Mouse (Mus musculus): ENCODE measurements around the gene Cib4. TPM values are rescaled to one million over a fixed set of nuclear protein-coding genes. Genes with fewer than 3 reads are reported as not detected.

Cib4 gene
- polyA plus RNA-seq, 1 experiment from 2014 or later, result not detected

GRCm38 (mm10) chr5:30466315-30466714, 79.3 kb downstream of the Cib4 start:
- Histone ChIP-seq H3K27me3 (peaks cover 45% of the 10 kb centered on the region), H3K9ac (no peak overlapping the region), H3K27ac (no peak overlapping the region), H3K4me3 (replicated peaks) (peak overlapping the region; percentile 35), H3K4me1 (peaks cover 19% of the 10 kb centered on the region), H3K4me2 (peak overlapping the region; percentile 64), H3K9me3 (replicated peaks) (no peaks in the 10 kb centered on the region), H3K36me3 (no peaks in the 10 kb centered on the region)
- WGBS, result 38% methylated on average over 9 of the region's 9 CpGs
- no peak for ATAC-seq (replicated peaks; ENCODE audit: low FRiP score)

- Histone ChIP-seq H3K27me3 (peaks cover 48% of the 10 kb centered on the region), H3K4me1 (peaks cover 19% of the 10 kb centered on the region), H3K27ac (no peak within 1 kb of the TSS), H3K9ac (no peak within 1 kb of the TSS), H3K9me3 (replicated peaks) (no peaks in the 10 kb centered on the region), H3K4me2 (peak within 1 kb of the TSS; percentile 64), H3K4me3 (replicated peaks) (peak within 1 kb of the TSS; percentile 35), H3K36me3 (no peaks in the 10 kb centered on the region)
- ATAC-seq (replicated peaks; ENCODE audit: low FRiP score), result no peak; the same call in 1 of the 2 replicates
- WGBS, result 12% methylated on average over 21 of the region's 21 CpGs
Observed at GRCm38 (mm10) chr5:30465861-30466260, 79.8 kb downstream of the Cib4 start, which contains the start of gene 1700001C02Rik. 1700001C02Rik (plus strand) TSS chr5:30466047.

GRCm38 (mm10) chr5:30461821-30462220, 83.8 kb downstream of the Cib4 start, which contains the start of gene Otof:
Otof (minus strand) TSS chr5:30461932.
- no peak for ATAC-seq (replicated peaks; ENCODE audit: low FRiP score)
- H3K4me1 ChIP-seq, result peaks cover 12% of the 10 kb centered on the region
- H3K27ac ChIP-seq, result no peak within 1 kb of the TSS
- H3K4me2 ChIP-seq, result no peak within 1 kb of the TSS
- H3K4me3 ChIP-seq (replicated peaks), result no peak within 1 kb of the TSS
- H3K27me3 ChIP-seq, result peaks cover 40% of the 10 kb centered on the region
- H3K9me3 ChIP-seq (replicated peaks), result no peaks in the 10 kb centered on the region
- H3K9ac ChIP-seq, result no peak within 1 kb of the TSS
- no peaks in the 10 kb centered on the region for H3K36me3 ChIP-seq
- WGBS, result 39% methylated on average over 12 of the region's 12 CpGs

- Histone ChIP-seq H3K4me3 (replicated peaks) (no peak overlapping the region), H3K9ac (no peak overlapping the region), H3K4me1 (no peaks in the 10 kb centered on the region), H3K27me3 (peaks cover 23% of the 10 kb centered on the region), H3K9me3 (replicated peaks) (no peaks in the 10 kb centered on the region), H3K27ac (no peak overlapping the region), H3K36me3 (no peaks in the 10 kb centered on the region), H3K4me2 (no peak overlapping the region)
- 43% methylated on average over 4 of the region's 4 CpGs for WGBS
- no peak for ATAC-seq (replicated peaks; ENCODE audit: low FRiP score)
Observed at GRCm38 (mm10) chr5:30460155-30460554, 85.5 kb downstream of the Cib4 start.

- peaks cover under 1% of the 10 kb centered on the region; the same call in 1 of the 2 replicates for H3K27me3 ChIP-seq
- H3K4me3 ChIP-seq (replicated peaks), result no peak overlapping the region
- H3K9ac ChIP-seq, result no peak overlapping the region
- H3K27ac ChIP-seq, result no peak overlapping the region
- WGBS, result 57% methylated on average over 6 of the region's 6 CpGs
- ATAC-seq (replicated peaks; ENCODE audit: low FRiP score), result no peak
- no peaks in the 10 kb centered on the region for H3K4me1 ChIP-seq
- no peaks in the 10 kb centered on the region for H3K36me3 ChIP-seq
- no peak overlapping the region for H3K4me2 ChIP-seq
- H3K9me3 ChIP-seq (replicated peaks), result no peaks in the 10 kb centered on the region
Observed at GRCm38 (mm10) chr5:30456056-30456455, 89.6 kb downstream of the Cib4 start.

GRCm38 (mm10) chr5:30444327-30444895, 101.2 kb downstream of the Cib4 start:
- H3K9me3 ChIP-seq (replicated peaks), result no peaks in the 10 kb centered on the region
- 76% methylated on average over 13 of the region's 13 CpGs for WGBS
- no peak overlapping the region for H3K9ac ChIP-seq
- no peaks in the 10 kb centered on the region for H3K36me3 ChIP-seq
- H3K4me1 ChIP-seq, result no peaks in the 10 kb centered on the region
- H3K27ac ChIP-seq, result no peak overlapping the region
- H3K4me2 ChIP-seq, result no peak overlapping the region
- ATAC-seq (replicated peaks; ENCODE audit: low FRiP score), result no peak
- 0 out of 2 replicates have a peak, but pooled peaks cover 3% of the 10 kb centered on the region for H3K27me3 ChIP-seq
- no peak overlapping the region for H3K4me3 ChIP-seq (replicated peaks)

GRCm38 (mm10) chr5:30442196-30442595, 103.4 kb downstream of the Cib4 start:
- no peak overlapping the region for H3K4me2 ChIP-seq
- no peaks in the 10 kb centered on the region for H3K9me3 ChIP-seq (replicated peaks)
- no peaks in the 10 kb centered on the region for H3K4me1 ChIP-seq
- 0 out of 2 replicates have a peak, but pooled peaks cover 3% of the 10 kb centered on the region for H3K27me3 ChIP-seq
- no peak overlapping the region for H3K9ac ChIP-seq
- ATAC-seq (replicated peaks; ENCODE audit: low FRiP score), result no peak
- no peak overlapping the region for H3K4me3 ChIP-seq (replicated peaks)
- H3K27ac ChIP-seq, result no peak overlapping the region
- no peaks in the 10 kb centered on the region for H3K36me3 ChIP-seq
- WGBS, result 70% methylated on average over 5 of the region's 5 CpGs

GRCm38 (mm10) chr5:30440308-30440906, 105.2 kb downstream of the Cib4 start:
- H3K4me3 ChIP-seq (replicated peaks), result no peak overlapping the region
- WGBS, result 90% methylated on average over 8 of the region's 8 CpGs
- no peak overlapping the region for H3K27ac ChIP-seq
- H3K9me3 ChIP-seq (replicated peaks), result no peaks in the 10 kb centered on the region
- H3K4me2 ChIP-seq, result no peak overlapping the region
- no peaks in the 10 kb centered on the region for H3K27me3 ChIP-seq
- no peak overlapping the region for H3K9ac ChIP-seq
- ATAC-seq (replicated peaks; ENCODE audit: low FRiP score), result no peak
- no peaks in the 10 kb centered on the region for H3K36me3 ChIP-seq
- no peaks in the 10 kb centered on the region for H3K4me1 ChIP-seq

GRCm38 (mm10) chr5:30438931-30439330, 106.7 kb downstream of the Cib4 start:
- Histone ChIP-seq H3K4me1 (no peaks in the 10 kb centered on the region), H3K9me3 (replicated peaks) (no peaks in the 10 kb centered on the region), H3K4me2 (no peak overlapping the region), H3K27ac (no peak overlapping the region), H3K27me3 (no peaks in the 10 kb centered on the region), H3K36me3 (no peaks in the 10 kb centered on the region), H3K4me3 (replicated peaks) (no peak overlapping the region), H3K9ac (no peak overlapping the region)
- no peak for ATAC-seq (replicated peaks; ENCODE audit: low FRiP score)
- WGBS, result 45% methylated on average over 2 of the region's 2 CpGs

Other genes with a start within 250 kb of the Cib4 start
- gene Otof, start 83.9 kb downstream of the Cib4 start, polyA plus RNA-seq (2015; fragmentation: Nextera tagmentation; extraction: Ambion mirVana), result 0.09 and 0.17 TPM in 2 replicates
- not detected in 2 replicates for gene 1700001C02Rik, start 79.8 kb downstream of the Cib4 start, polyA plus RNA-seq (2015; fragmentation: Nextera tagmentation; extraction: Ambion mirVana)
- 2.7 and 8.0 TPM in 2 replicates for gene Kcnk3, start 42.3 kb upstream of the Cib4 start, polyA plus RNA-seq (2015; fragmentation: Nextera tagmentation; extraction: Ambion mirVana)
- gene Slc35f6, start 102.1 kb upstream of the Cib4 start, polyA plus RNA-seq (2015; fragmentation: Nextera tagmentation; extraction: Ambion mirVana), result 25.7 and 27.1 TPM in 2 replicates
- gene Cenpa, start 120.9 kb upstream of the Cib4 start, polyA plus RNA-seq (2015; fragmentation: Nextera tagmentation; extraction: Ambion mirVana), result 298 and 308 TPM in 2 replicates
- gene Dpysl5, start 165.7 kb upstream of the Cib4 start, polyA plus RNA-seq (2015; fragmentation: Nextera tagmentation; extraction: Ambion mirVana), result 6.8 and 7.7 TPM in 2 replicates